In the genomic region with DNA sequence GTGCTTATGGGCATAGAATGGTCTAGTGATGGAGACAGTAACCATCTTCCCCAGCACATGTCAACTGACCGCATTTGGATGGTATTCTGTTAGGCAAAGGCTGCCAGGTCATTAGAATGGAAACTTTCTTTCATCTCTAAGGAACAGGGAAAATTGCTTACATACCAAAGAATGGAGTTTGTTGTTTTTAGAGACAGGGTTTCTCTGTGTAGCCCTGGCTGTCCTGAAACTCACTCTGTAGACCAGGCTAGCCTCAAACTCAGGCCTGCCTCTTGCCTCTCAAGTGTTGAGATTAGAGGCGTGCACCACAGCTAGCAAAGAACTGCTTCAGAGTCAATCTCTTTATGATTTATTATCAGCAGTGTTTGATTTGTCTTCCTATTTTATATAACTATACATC, we compare ENCODE assay signal across 18 mouse cellular contexts. TPM values are rescaled to one million over a fixed set of nuclear protein-coding genes. Genes with fewer than 3 reads are reported as not detected.
DNase-seq lines count a peak whose midpoint lies in the region; ATAC-seq and TF ChIP-seq lines count a peak whose summit lies in the region.
"Had no signal": no experiment of that assay in that cellular context is flagged by ENCODE, and none has a peak within 500 bp of the region (broad histone marks: within the 10 kb centered on the region; RNA-seq: fewer than 3 reads in every experiment).

No protein-coding gene starts in this region.

- H3K4me2 ChIP-seq in heart, postnatal 0 days (ENCODE audit: low read depth, low read length): peak overlapping the region; percentile 55; the same call in 1 of the 2 replicates
- peak overlapping the region; percentile 53; the same call in 1 of the 2 replicates for H3K4me2 ChIP-seq in lung, postnatal 0 days (replicated peaks; ENCODE audit: low read depth, low read length)

- peak overlapping the region; percentile 74 for H3K4me3 ChIP-seq in gastrocnemius, adult 2 months
- H3K4me3 ChIP-seq in heart, postnatal 0 days (ENCODE audit: low read depth, low read length): no peak overlapping the region
- no peak overlapping the region for H3K4me3 ChIP-seq in heart, adult 2 months
- H3K4me3 ChIP-seq in lung, postnatal 0 days (ENCODE audit: low read depth, low read length): no peak overlapping the region
- H3K4me3 ChIP-seq in lung, adult 2 months (replicated peaks; ENCODE audit: extremely low read depth, low read depth, low read length): no peak overlapping the region
- H3K4me3 ChIP-seq: hindbrain, embryonic 12.5 days had no signal

- no peak for TF ChIP-seq POLR2A in heart, adult 2 months (IDR thresholded peaks at IDR 0.05; ENCODE audit: insufficient read depth, low read depth, low read length)
- no peak for TF ChIP-seq POLR2A in lung, adult 2 months (IDR thresholded peaks at IDR 0.05; ENCODE audit: borderline replicate concordance, extremely low read depth, low read depth, low read length)

- WGBS in heart, postnatal 0 days: 79% methylated on average over 2 of the region's 2 CpGs
- WGBS in heart, adult 2 months: 92% methylated on average over 2 of the region's 2 CpGs
- 69% methylated on average over 2 of the region's 2 CpGs for WGBS in lung, postnatal 0 days
- WGBS in lung, adult 2 months: 79% methylated on average over 2 of the region's 2 CpGs

- intact Hi-C loops in gastrocnemius, adult 2 months (cut with DNase I): loop anchor here (5.0 kb wide), 1 partner anchor 51 kb away; no protein-coding TSS in a partner anchor
- intact Hi-C loops in heart, adult 2 months (cut with DNase I): loop anchor here (2.0 to 5.0 kb wide), 2 partner anchors 46 to 56 kb away; no protein-coding TSS in a partner anchor

- DNase-seq in gastrocnemius, adult 2 months: no peak
- no peak for DNase-seq in gastrocnemius, adult 8-10 months (ENCODE audit: low spot score in 2 of 2)
- DNase-seq in heart, postnatal 0 days (ENCODE audit: low spot score): no peak
- no peak for DNase-seq in heart, adult 2 months
- no peak for DNase-seq in lung, postnatal 0 days (ENCODE audit: low spot score)
- DNase-seq in lung, adult 2 months: no peak
- DNase-seq: adrenal gland, postnatal 14 days; cerebellum, adult 11 months; embryo, embryonic 11 days had no signal

- no peak for ATAC-seq in heart, postnatal 0 days (ENCODE audit: insufficient read depth, low read depth)
- no peak for ATAC-seq in lung, postnatal 0 days
- ATAC-seq in megakaryocyte progenitor cell, adult 5-6 weeks (replicated peaks; ENCODE audit: poor library complexity): no peak
- ATAC-seq: forebrain, embryonic 15.5 days had no signal

- H3K79me2 ChIP-seq in heart, adult 2 months (replicated peaks; ENCODE audit: control insufficient read depth, insufficient read depth, low read length): no peaks in the 10 kb centered on the region

- H3K9ac ChIP-seq in heart, postnatal 0 days (replicated peaks; ENCODE audit: low read depth, low read length): 0 out of 2 replicates have a peak overlapping the region, but pooled peaks have one; percentile 23
- no peak overlapping the region for H3K9ac ChIP-seq in heart, adult 2 months (ENCODE audit: low read depth, low read length)
- no peak overlapping the region for H3K9ac ChIP-seq in lung, postnatal 0 days (replicated peaks; ENCODE audit: low read depth)
- H3K9ac ChIP-seq: forebrain, embryonic 12.5 days; hindbrain, embryonic 12.5 days; hindbrain, embryonic 15.5 days had no signal

- H3K4me1 ChIP-seq in heart, postnatal 0 days (ENCODE audit: control insufficient read depth, insufficient read depth): no peaks in the 10 kb centered on the region
- no peaks in the 10 kb centered on the region; the same call in 1 of the 2 replicates for H3K4me1 ChIP-seq in heart, adult 2 months (ENCODE audit: control insufficient read depth, insufficient read depth, low read length)
- no peaks in the 10 kb centered on the region for H3K4me1 ChIP-seq in lung, postnatal 0 days (ENCODE audit: insufficient read depth, low read depth, low read length)
- no peaks in the 10 kb centered on the region for H3K4me1 ChIP-seq in lung, adult 2 months (ENCODE audit: control insufficient read depth, insufficient read depth, low read length)
- H3K4me1 ChIP-seq: hindbrain, embryonic 12.5 days; hindbrain, embryonic 15.5 days had no signal

- peak overlapping the region; percentile 87 for H3K27ac ChIP-seq in gastrocnemius, adult 2 months
- no peak overlapping the region for H3K27ac ChIP-seq in heart, postnatal 0 days (ENCODE audit: low read depth)
- H3K27ac ChIP-seq in heart, adult 2 months: no peak overlapping the region; the same call in 1 of the 2 replicates
- H3K27ac ChIP-seq in lung, postnatal 0 days (ENCODE audit: low read length): no peak overlapping the region
- H3K27ac ChIP-seq: embryonic facial prominence, embryonic 10.5 days; embryonic facial prominence, embryonic 13.5 days; forebrain, embryonic 12.5 days; forebrain, embryonic 15.5 days; hindbrain, embryonic 12.5 days; hindbrain, embryonic 15.5 days had no signal

- no peak for TF ChIP-seq CTCF in gastrocnemius, adult 2 months (IDR thresholded peaks at IDR 0.05)
- TF ChIP-seq CTCF in heart, postnatal 0 days (IDR thresholded peaks at IDR 0.05; ENCODE audit: low read depth): no peak
- no peak for TF ChIP-seq CTCF in heart, adult 2 months (IDR thresholded peaks at IDR 0.05)
- no peak for TF ChIP-seq CTCF in lung, postnatal 0 days (IDR thresholded peaks at IDR 0.05)
- TF ChIP-seq CTCF in lung, adult 2 months (IDR thresholded peaks at IDR 0.05; ENCODE audit: insufficient read depth, low read length): no peak

- H3K9me3 ChIP-seq in heart, postnatal 0 days (replicated peaks; ENCODE audit: control insufficient read depth, low read length): no peaks in the 10 kb centered on the region; the same call in 1 of the 2 replicates
- H3K9me3 ChIP-seq in lung, postnatal 0 days (ENCODE audit: low read length): no peaks in the 10 kb centered on the region
- H3K9me3 ChIP-seq: embryonic facial prominence, embryonic 10.5 days; embryonic facial prominence, embryonic 13.5 days; forebrain, embryonic 12.5 days; forebrain, embryonic 15.5 days; heart, embryonic 10.5 days; hindbrain, embryonic 12.5 days; hindbrain, embryonic 15.5 days had no signal

- H3K36me3 ChIP-seq in heart, postnatal 0 days (replicated peaks; ENCODE audit: control insufficient read depth, insufficient read depth, low read length): no peaks in the 10 kb centered on the region
- H3K36me3 ChIP-seq in heart, adult 2 months (ENCODE audit: control insufficient read depth, insufficient read depth, low read length): no peaks in the 10 kb centered on the region
- no peaks in the 10 kb centered on the region for H3K36me3 ChIP-seq in lung, postnatal 0 days (ENCODE audit: insufficient read depth, low read length)
- H3K36me3 ChIP-seq: embryonic facial prominence, embryonic 10.5 days; embryonic facial prominence, embryonic 13.5 days; forebrain, embryonic 12.5 days; forebrain, embryonic 15.5 days; heart, embryonic 10.5 days; hindbrain, embryonic 12.5 days; hindbrain, embryonic 15.5 days had no signal

- H3K27me3 ChIP-seq in heart, postnatal 0 days (ENCODE audit: control insufficient read depth, insufficient read depth, low read length): no peaks in the 10 kb centered on the region
- H3K27me3 ChIP-seq in heart, adult 2 months (ENCODE audit: control insufficient read depth, insufficient read depth, low read length): no peaks in the 10 kb centered on the region
- no peaks in the 10 kb centered on the region for H3K27me3 ChIP-seq in lung, postnatal 0 days (replicated peaks; ENCODE audit: insufficient read depth, low read length)
- H3K27me3 ChIP-seq: forebrain, embryonic 12.5 days; forebrain, embryonic 15.5 days; hindbrain, embryonic 12.5 days; hindbrain, embryonic 15.5 days had no signal

- TF ChIP-seq EP300 in heart, postnatal 0 days (IDR thresholded peaks at IDR 0.05; ENCODE audit: low read depth): no peak
- no peak for TF ChIP-seq EP300 in heart, adult 2 months (IDR thresholded peaks at IDR 0.05; ENCODE audit: insufficient read depth, low read depth, low read length)
- no peak for TF ChIP-seq EP300 in lung, postnatal 0 days (IDR thresholded peaks at IDR 0.05)

RNA-seq across cellular contexts. Expression of a gene that starts 20.9 kb away (rescaled TPM):
- total RNA-seq in gastrocnemius, adult 2 months (2021): 10 to 100 TPM; 21.3 to 24.0 TPM
- 10 to 100 TPM; 18.6 to 23.3 (median 21.5) TPM for total RNA-seq in gastrocnemius, adult 8-10 months (2022)
- total RNA-seq in heart, postnatal 0 days (2014; rRNA removed; ENCODE audit: low replicate concordance): 26.8 and 35.5 TPM in 2 replicates
- polyA plus RNA-seq in heart, postnatal 0 days (2015; fragmentation: Nextera tagmentation; extraction: Ambion mirVana): 11.5 and 14.9 TPM in 2 replicates
- total RNA-seq in heart, adult 2 months (2021): 10 to 100 TPM; 20.5 to 27.6 TPM
- polyA plus RNA-seq in heart, adult 2 months (2012; rRNA removed): 19.0 and 32.2 TPM in 2 replicates
- 16.8 and 18.4 TPM in 2 replicates for polyA plus RNA-seq in lung, postnatal 0 days (2015; fragmentation: Nextera tagmentation; extraction: Ambion mirVana)
- polyA plus RNA-seq in lung, adult 2 months (2012; rRNA removed): 21.0 and 27.8 TPM in 2 replicates
- total RNA-seq in megakaryocyte progenitor cell, adult 5-6 weeks (2015): 16.3 and 25.2 TPM in 2 replicates
- 15.9 and 21.5 TPM in 2 replicates for total RNA-seq in megakaryocyte progenitor cell, adult 5-6 weeks (2017)
- polyA plus RNA-seq: erythroblast, embryonic 14.5 days had no signal
